Mouse (Mus musculus): Measurements from ENCODE around the gene Vps52. TPM values are rescaled to one million over a fixed set of nuclear protein-coding genes. Genes with fewer than 3 reads are reported as not detected.

Vps52 gene
- total and polyA plus RNA-seq, 3 experiments = 34.3 to 73.6 (median 39.9) TPM

GRCm38 (mm10) chr17:33911052-33911812 lies 44.4 kb upstream of the Vps52 start:
- dilution Hi-C loops (cut with MboI; ENCODE audit: extremely low pct_ligation_motif_present, extremely low pct_unique_long_range_greater_than_20kb, low sequenced_read_pairs) (no loop called here), in situ Hi-C loops (cut with MboI; ENCODE audit: low pct_ligation_motif_present, low pct_unique_long_range_greater_than_20kb, low sequenced_read_pairs) (no loop called here)
- Histone ChIP-seq H3K4me1 (ENCODE audit: control insufficient read depth in 1 of 2, insufficient read depth in 2 of 2) (peaks cover 5 to 37% of the 10 kb centered on the region in 2 experiments; a peak in 3 of 4 replicates), H3K36me3 (replicated peaks in 1 of 2; ENCODE audit: control insufficient read depth in 1 of 2, insufficient read depth in 1 of 2, low read length in 1 of 2) (peaks cover 40 to 42% of the 10 kb centered on the region in 2 experiments), H3K79me2 (replicated peaks; ENCODE audit: control insufficient read depth, extremely low read depth, insufficient read depth, poor library complexity, severe bottlenecking) (peaks cover 12% of the 10 kb centered on the region; the same call in 1 of the 2 replicates), H3K27me3 (replicated peaks) (no peaks in the 10 kb centered on the region), H3K4me3 (replicated peaks in 1 of 3; ENCODE audit: low read depth in 2 of 3, low read length in 2 of 3, poor library complexity in 1 of 3) (no peak overlapping the region), H3K27ac (ENCODE audit: insufficient read depth, low read depth) (no peak overlapping the region), H3K9ac (ENCODE audit: insufficient read depth, low read depth) (no peak overlapping the region), H3K4me2 (ENCODE audit: insufficient read depth, low read depth, poor library complexity, severe bottlenecking) (no peak overlapping the region), H3K9me3 (replicated peaks; ENCODE audit: low read length) (no peaks in the 10 kb centered on the region)
- TF ChIP-seq POLR2A (IDR thresholded peaks at IDR 0.05; ENCODE audit: low read depth, low read length) (no peak), NRF1 (IDR thresholded peaks at IDR 0.05; ENCODE audit: low read depth, low read length) (no peak), SIN3A (IDR thresholded peaks at IDR 0.05; ENCODE audit: low read length) (no peak), JUN (IDR thresholded peaks at IDR 0.05; ENCODE audit: insufficient read depth, low read depth, low read length) (no peak), USF1 (IDR thresholded peaks at IDR 0.05; ENCODE audit: low read depth, low read length) (no peak), USF2 (conservative IDR thresholded peaks at IDR 0.05; ENCODE audit: low read depth, low read length) (no peak), HCFC1 (IDR thresholded peaks at IDR 0.05; ENCODE audit: low read depth, low read length) (no peak), ELF1 (IDR thresholded peaks at IDR 0.05; ENCODE audit: low read depth, low read length) (no peak), ZMIZ1 (IDR thresholded peaks at IDR 0.05; ENCODE audit: low read depth, low read length) (no peak), BHLHE40 (IDR thresholded peaks at IDR 0.05; ENCODE audit: low read depth, low read length) (no peak), KAT2A (IDR thresholded peaks at IDR 0.05; ENCODE audit: insufficient replicate concordance, low read length) (no peak), ZC3H11A (IDR thresholded peaks at IDR 0.05; ENCODE audit: low read depth, low read length) (no peak)
- no peak for DNase-seq (ENCODE audit: extremely low read depth)

DNA sequence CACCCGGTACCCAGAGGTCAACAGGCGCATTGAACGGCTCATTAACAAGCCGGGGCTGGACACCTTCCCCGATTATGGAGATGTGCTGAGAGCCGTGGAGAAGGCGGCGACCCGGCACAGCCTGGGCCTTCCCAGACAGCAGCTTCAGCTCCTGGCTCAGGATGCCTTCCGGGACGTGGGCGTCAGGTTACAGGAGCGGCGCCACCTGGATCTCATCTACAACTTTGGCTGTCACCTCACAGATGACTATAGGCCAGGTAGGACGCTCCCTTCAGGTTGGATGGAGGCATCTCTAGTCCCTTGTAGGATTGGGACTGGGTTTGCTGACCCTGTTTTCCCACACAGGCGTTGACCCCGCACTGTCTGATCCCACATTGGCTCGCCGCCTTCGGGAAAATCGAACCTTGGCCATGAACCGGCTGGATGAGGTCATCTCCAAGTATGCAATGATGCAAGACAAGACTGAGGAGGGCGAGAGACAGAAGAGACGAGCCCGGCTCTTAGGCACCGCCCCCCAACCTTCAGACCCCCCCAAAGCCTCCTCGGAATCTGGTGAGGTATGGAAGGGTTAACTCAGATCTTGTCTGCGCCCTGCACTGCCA lies 43.7 kb upstream of the Vps52 start:
- no peak for DNase-seq (ENCODE audit: extremely low read depth)
- TF ChIP-seq ETS1 (conservative IDR thresholded peaks at IDR 0.05; ENCODE audit: low read depth, low read length) = no peak
- no peak for TF ChIP-seq POLR2A (IDR thresholded peaks at IDR 0.05; ENCODE audit: low read depth, low read length)
- no peak for TF ChIP-seq ELF1 (IDR thresholded peaks at IDR 0.05; ENCODE audit: low read depth, low read length)
- no peak for TF ChIP-seq E2F4 (IDR thresholded peaks at IDR 0.05; ENCODE audit: insufficient replicate concordance, low read depth, low read length)
- no peak for TF ChIP-seq RCOR1 (conservative IDR thresholded peaks at IDR 0.05; ENCODE audit: low read depth, low read length)
- no peak for TF ChIP-seq HCFC1 (IDR thresholded peaks at IDR 0.05; ENCODE audit: low read depth, low read length)
- TF ChIP-seq JUN (IDR thresholded peaks at IDR 0.05; ENCODE audit: insufficient read depth, low read depth, low read length) = no peak
- no peak for TF ChIP-seq NELFE (IDR thresholded peaks at IDR 0.05; ENCODE audit: low read depth, low read length)
- no peak for TF ChIP-seq PAX5 (IDR thresholded peaks at IDR 0.05; ENCODE audit: low read length)
- no peak for TF ChIP-seq CTCF (conservative IDR thresholded peaks at IDR 0.05 in 1 of 2, IDR thresholded peaks at IDR 0.05 in 1 of 2; ENCODE audit: low read depth in 2 of 2, low read length in 2 of 2)
- H3K79me2 ChIP-seq (replicated peaks; ENCODE audit: control insufficient read depth, extremely low read depth, insufficient read depth, poor library complexity, severe bottlenecking) = peaks cover 12% of the 10 kb centered on the region; the same call in 1 of the 2 replicates
- H3K9ac ChIP-seq (ENCODE audit: insufficient read depth, low read depth) = no peak overlapping the region
- no peaks in the 10 kb centered on the region for H3K27me3 ChIP-seq (replicated peaks)
- H3K4me2 ChIP-seq (ENCODE audit: insufficient read depth, low read depth, poor library complexity, severe bottlenecking) = no peak overlapping the region
- in situ Hi-C loops (cut with MboI; ENCODE audit: low pct_ligation_motif_present, low pct_unique_long_range_greater_than_20kb, low sequenced_read_pairs) (no loop called here), dilution Hi-C loops (cut with MboI; ENCODE audit: extremely low pct_ligation_motif_present, extremely low pct_unique_long_range_greater_than_20kb, low sequenced_read_pairs) (no loop called here)
- no peak overlapping the region for H3K27ac ChIP-seq (ENCODE audit: insufficient read depth, low read depth)
- H3K9me3 ChIP-seq (replicated peaks; ENCODE audit: low read length) = peaks cover 2% of the 10 kb centered on the region
- no peak overlapping the region for H3K4me3 ChIP-seq (replicated peaks in 1 of 3; ENCODE audit: low read depth in 2 of 3, low read length in 2 of 3, poor library complexity in 1 of 3)
- H3K4me1 ChIP-seq (ENCODE audit: control insufficient read depth in 1 of 2, insufficient read depth in 2 of 2) = peaks cover 7 to 40% of the 10 kb centered on the region in 2 experiments
- peaks cover 42 to 45% of the 10 kb centered on the region in 2 experiments for H3K36me3 ChIP-seq (replicated peaks in 1 of 2; ENCODE audit: control insufficient read depth in 1 of 2, insufficient read depth in 1 of 2, low read length in 1 of 2)

Measured in CH12.LX (cell line).